Mouse (Mus musculus) limb, embryonic 11.5 days (tissue): Measurements from ENCODE around the gene 4921507P07Rik. TPM values are rescaled to one million over a fixed set of nuclear protein-coding genes. Genes with fewer than 3 reads are reported as not detected.

ENCODE experiments used
- ATAC-seq: fragments of 200-750 bp; cut with Nextera tagmentation; 2 replicates; pipeline ENCODE4 v1.8.0; 2017; ENCODE audit warnings: low read depth; ENCODE audit not compliant: insufficient number of reproducible peaks, low FRiP score, low TSS enrichment
- DNase-seq: peaks from one replicate; pipeline ENCODE4 v3.0.0-alpha.2; 2015; ENCODE audit warnings: low spot score
- H3K27ac ChIP-seq: fragments of 300-500 bp; sonication (generic); replicated peaks from 2 replicates; pipeline ENCODE4 v1.5.1; 2014; ENCODE audit warnings: low read depth, mild to moderate bottlenecking, low read length
- H3K27me3 ChIP-seq: fragments of 300-500 bp; sonication (generic); 2 replicates; pipeline ENCODE4 v1.6.1; 2014; ENCODE audit warnings: mild to moderate bottlenecking, low read length, mixed read lengths; ENCODE audit not compliant: control insufficient read depth, insufficient read depth
- H3K36me3 ChIP-seq: fragments of 300-500 bp; sonication (generic); 2 replicates; pipeline ENCODE4 v1.6.1; 2014; ENCODE audit warnings: mild to moderate bottlenecking, low read length, moderate library complexity, mixed read lengths; ENCODE audit not compliant: control insufficient read depth, insufficient read depth
- H3K4me1 ChIP-seq: fragments of 300-500 bp; sonication (generic); 2 replicates; pipeline ENCODE4 v1.6.1; 2014; ENCODE audit warnings: low read length, mixed read lengths; ENCODE audit not compliant: control insufficient read depth, insufficient read depth
- H3K4me2 ChIP-seq: fragments of 300-500 bp; sonication (generic); 2 replicates; pipeline ENCODE4 v1.6.1; 2014; ENCODE audit warnings: low read depth, mild to moderate bottlenecking, moderate library complexity; ENCODE audit not compliant: severe bottlenecking
- H3K4me3 ChIP-seq: fragments of 300-500 bp; sonication (generic); 2 replicates; pipeline ENCODE4 v1.5.1; 2014; ENCODE audit warnings: low read depth, low read length
- H3K9ac ChIP-seq: fragments of 300-500 bp; sonication (generic); 2 replicates; pipeline ENCODE4 v1.6.1; 2014; ENCODE audit warnings: mild to moderate bottlenecking, low read length
- H3K9me3 ChIP-seq: fragments of 300-500 bp; sonication (generic); 2 replicates; pipeline ENCODE4 v1.6.1; 2016; ENCODE audit warnings: low read length; ENCODE audit not compliant: control insufficient read depth
- WGBS: fragments of 180-500 bp; shearing (Covaris S2); extraction: QIAGEN DNeasy Blood & Tissue Kit; methylation state at CpG from one replicate; pipeline ENCODE4 v1.1.7; 2014; 5-methylcytosine and 5-hydroxymethylcytosine counted together
- polyA plus RNA-seq: library from polyadenylated mRNA; unstranded; fragments of >200 nt; fragmentation: Nextera tagmentation; extraction: Ambion mirVana; gene quantifications from 2 replicates; pipeline ENCODE4 v1.2.1, GENCODE M21; 2014

The 4921507P07Rik gene
- polyA plus RNA-seq, 1 experiment from 2014 or later, result 0.75 TPM

DNA sequence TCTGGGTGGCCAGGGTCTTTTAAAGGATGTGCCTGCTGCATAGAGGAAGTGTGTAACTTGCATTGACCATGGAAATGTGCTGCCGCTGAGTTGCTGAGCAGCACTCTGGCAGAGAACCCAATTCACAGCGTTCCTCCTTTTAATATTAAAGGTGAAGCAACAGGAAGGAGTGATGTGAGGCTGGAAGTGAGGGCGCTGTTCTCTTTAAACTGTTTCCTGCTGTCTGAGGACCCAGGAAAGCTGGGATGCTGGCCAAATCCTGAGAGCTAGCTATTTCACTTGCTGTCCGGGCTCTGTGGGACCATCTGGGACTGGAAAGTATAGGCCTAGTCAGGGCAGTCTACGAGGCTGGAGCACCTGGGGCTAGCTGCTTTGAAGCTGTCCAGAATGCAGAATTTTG is 2.1 kb upstream of the 4921507P07Rik start:
- 73% methylated on average over 5 of the region's 5 CpGs for WGBS
- Histone ChIP-seq H3K27ac (no peak overlapping the region), H3K9ac (no peak overlapping the region), H3K4me3 (no peak overlapping the region), H3K9me3 (no peaks in the 10 kb centered on the region), H3K4me1 (no peaks in the 10 kb centered on the region), H3K36me3 (no peaks in the 10 kb centered on the region), H3K4me2 (no peak overlapping the region), H3K27me3 (no peaks in the 10 kb centered on the region)
- DNase-seq (no peak), ATAC-seq (no peak)

- ATAC-seq (no peak), DNase-seq (no peak)
- no peaks in the 10 kb centered on the region for H3K36me3 ChIP-seq
- H3K4me3 ChIP-seq, result no peak overlapping the region
- no peaks in the 10 kb centered on the region for H3K4me1 ChIP-seq
- H3K27ac ChIP-seq, result no peak overlapping the region
- no peak overlapping the region for H3K4me2 ChIP-seq
- H3K9ac ChIP-seq, result no peak overlapping the region
- H3K9me3 ChIP-seq, result no peaks in the 10 kb centered on the region
- WGBS, result 86% methylated on average over 2 of the region's 2 CpGs
- H3K27me3 ChIP-seq, result no peaks in the 10 kb centered on the region
These were observed 2.1 kb downstream of the 4921507P07Rik start for GRCm38 (mm10) chr6:50594372-50594771.

- Histone ChIP-seq H3K27ac (no peak overlapping the region), H3K4me1 (no peaks in the 10 kb centered on the region), H3K27me3 (no peaks in the 10 kb centered on the region), H3K9ac (no peak overlapping the region), H3K4me3 (no peak overlapping the region), H3K4me2 (no peak overlapping the region), H3K36me3 (no peaks in the 10 kb centered on the region), H3K9me3 (no peaks in the 10 kb centered on the region)
- 64% methylated on average over 10 of the region's 10 CpGs for WGBS
- DNase-seq (no peak), ATAC-seq (no peak)
These were observed 3.0 kb downstream of the 4921507P07Rik start for GRCm38 (mm10) chr6:50593334-50593845.

GRCm38 (mm10) chr6:50590234-50590633 is 6.2 kb downstream of the 4921507P07Rik start:
- Histone ChIP-seq H3K4me1 (0 out of 2 replicates have a peak, but pooled peaks cover 2% of the 10 kb centered on the region), H3K36me3 (no peaks in the 10 kb centered on the region), H3K4me3 (no peak overlapping the region), H3K27ac (no peak overlapping the region), H3K9ac (no peak overlapping the region), H3K4me2 (no peak overlapping the region), H3K27me3 (no peaks in the 10 kb centered on the region), H3K9me3 (no peaks in the 10 kb centered on the region)
- no peak for ATAC-seq
- DNase-seq, result no peak
- 88% methylated on average over 3 of the region's 3 CpGs for WGBS

- Histone ChIP-seq H3K9me3 (no peaks in the 10 kb centered on the region), H3K9ac (no peak overlapping the region), H3K4me1 (0 out of 2 replicates have a peak, but pooled peaks cover 2% of the 10 kb centered on the region), H3K4me2 (no peak overlapping the region), H3K36me3 (no peaks in the 10 kb centered on the region), H3K27me3 (no peaks in the 10 kb centered on the region), H3K27ac (no peak overlapping the region), H3K4me3 (no peak overlapping the region)
- WGBS, result 94% methylated on average over 1 of the region's 1 CpGs
- ATAC-seq (no peak), DNase-seq (peak; percentile 76)
These were observed 8.2 kb downstream of the 4921507P07Rik start for GRCm38 (mm10) chr6:50588251-50588650.

GRCm38 (mm10) chr6:50587412-50587811 is 9.0 kb downstream of the 4921507P07Rik start:
- 87% methylated on average over 2 of the region's 2 CpGs for WGBS
- H3K27ac ChIP-seq, result no peak overlapping the region

DNA sequence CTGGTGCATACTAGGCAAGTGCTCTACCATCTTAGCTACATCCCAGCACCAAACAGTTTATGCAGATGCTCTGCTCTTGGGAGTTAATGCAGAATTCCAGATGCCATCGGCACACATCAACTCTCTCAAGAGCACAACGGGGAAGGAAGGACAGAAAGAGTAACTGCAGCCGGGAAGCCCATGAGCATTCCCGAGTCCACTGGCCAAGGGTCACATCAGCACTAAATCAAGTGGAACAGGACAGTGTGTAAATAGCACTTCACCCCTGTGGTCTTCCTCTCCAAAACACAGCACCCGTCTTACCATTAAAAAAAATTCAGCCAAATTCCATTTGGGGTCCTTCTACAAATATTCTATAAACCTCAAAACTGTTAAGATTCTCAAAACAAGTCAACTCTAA is 10.1 kb downstream of the 4921507P07Rik start:
- Histone ChIP-seq H3K9me3 (no peaks in the 10 kb centered on the region), H3K36me3 (no peaks in the 10 kb centered on the region), H3K4me2 (no peak overlapping the region), H3K27ac (no peak overlapping the region), H3K9ac (no peak overlapping the region), H3K4me1 (0 out of 2 replicates have a peak, but pooled peaks cover 2% of the 10 kb centered on the region), H3K27me3 (no peaks in the 10 kb centered on the region), H3K4me3 (no peak overlapping the region)
- WGBS, result 72% methylated on average over 5 of the region's 5 CpGs
- DNase-seq, result no peak
- ATAC-seq, result no peak

More at GRCm38 (mm10) chr6:50587412-50587811, 9.0 kb downstream of the 4921507P07Rik start:
- ATAC-seq (no peak), DNase-seq (no peak)
- H3K36me3 ChIP-seq, result no peaks in the 10 kb centered on the region
- no peaks in the 10 kb centered on the region for H3K27me3 ChIP-seq
- no peak overlapping the region for H3K4me2 ChIP-seq
- H3K4me1 ChIP-seq, result 0 out of 2 replicates have a peak, but pooled peaks cover 2% of the 10 kb centered on the region
- H3K9me3 ChIP-seq, result no peaks in the 10 kb centered on the region
- no peak overlapping the region for H3K9ac ChIP-seq
- no peak overlapping the region for H3K4me3 ChIP-seq

- no peaks in the 10 kb centered on the region for H3K36me3 ChIP-seq
- H3K27me3 ChIP-seq, result no peaks in the 10 kb centered on the region
- H3K4me1 ChIP-seq, result 0 out of 2 replicates have a peak, but pooled peaks cover 2% of the 10 kb centered on the region
- 72% methylated on average over 7 of the region's 7 CpGs for WGBS
- H3K4me3 ChIP-seq, result no peak overlapping the region
- no peaks in the 10 kb centered on the region for H3K9me3 ChIP-seq
- DNase-seq (no peak), ATAC-seq (no peak)
- no peak overlapping the region for H3K9ac ChIP-seq
- H3K27ac ChIP-seq, result no peak overlapping the region
- no peak overlapping the region for H3K4me2 ChIP-seq
These were observed 10.7 kb downstream of the 4921507P07Rik start for GRCm38 (mm10) chr6:50585733-50586132.

- WGBS, result 87% methylated on average over 1 of the region's 1 CpGs
- ATAC-seq, result no peak
- no peaks in the 10 kb centered on the region for H3K27me3 ChIP-seq
- no peaks in the 10 kb centered on the region for H3K36me3 ChIP-seq
- H3K4me2 ChIP-seq, result no peak overlapping the region
- no peak for DNase-seq
- H3K4me3 ChIP-seq, result no peak overlapping the region
- H3K9me3 ChIP-seq, result no peaks in the 10 kb centered on the region
- no peak overlapping the region for H3K9ac ChIP-seq
- no peak overlapping the region for H3K27ac ChIP-seq
- no peaks in the 10 kb centered on the region for H3K4me1 ChIP-seq
These were observed 24.8 kb downstream of the 4921507P07Rik start for GRCm38 (mm10) chr6:50571661-50572060.
